Mouse (Mus musculus) MEL (cell line): ENCODE measurements at regions not wholly inside any gene's neighbourhood (a gene's known extent, or its start where the extent isn't known, plus 50 kb on each side); places are given as distances from the start of the nearest gene placed in this dataset.

ENCODE experiments used
- DNase-seq: peaks from one replicate; pipeline ENCODE4 v3.0.0; 2011; ENCODE audit warnings: low read depth, low spot score
- H3K27ac ChIP-seq: 2 replicates; pipeline ENCODE4 v1.5.1; 2012; ENCODE audit warnings: low read depth, mild to moderate bottlenecking, control low read depth, low read length, moderate library complexity; ENCODE audit not compliant: control insufficient read depth
- H3K27me3 ChIP-seq, 2 experiments: fragments of 150-350 bp in 1 of 2; sonication (generic) in 1 of 2; 2 replicates each; pipeline ENCODE4 v1.6.1; 2012; ENCODE audit warnings: low read length in 2 of 2, mild to moderate bottlenecking in 2 of 2, improper control_type of control experiment in 1 of 2, moderate library complexity in 1 of 2; ENCODE audit not compliant: insufficient read depth in 2 of 2, control insufficient read depth in 1 of 2
- H3K36me3 ChIP-seq, 2 experiments: 2 replicates each; pipeline ENCODE4 v1.6.1; 2012 to 2014; ENCODE audit warnings: low read length in 2 of 2, improper control_type of control experiment in 1 of 2, inconsistent platforms in 1 of 2, mild to moderate bottlenecking in 1 of 2; ENCODE audit not compliant: insufficient read depth in 2 of 2, control insufficient read depth in 1 of 2
- H3K4me1 ChIP-seq, 2 experiments: fragments of 150-350 bp in 1 of 2; sonication (generic) in 1 of 2; 2 replicates each; pipeline ENCODE4 v1.6.1; 2012; ENCODE audit warnings: low read length in 2 of 2, improper control_type of control experiment in 1 of 2, mild to moderate bottlenecking in 1 of 2; ENCODE audit not compliant: insufficient read depth in 2 of 2, control insufficient read depth in 1 of 2
- H3K4me3 ChIP-seq, 2 experiments: fragments of 150-350 bp in 1 of 2; sonication (generic) in 1 of 2; 2 replicates each; pipeline ENCODE4 v1.5.1; 2012; ENCODE audit warnings: low read depth in 2 of 2, low read length in 2 of 2, mild to moderate bottlenecking in 2 of 2, moderate library complexity in 2 of 2, control low read depth in 1 of 2, improper control_type of control experiment in 1 of 2; ENCODE audit not compliant: control insufficient read depth in 1 of 2, insufficient read depth in 1 of 2
- H3K79me2 ChIP-seq: 2 replicates; pipeline ENCODE4 v1.6.1; 2012; ENCODE audit warnings: mild to moderate bottlenecking, low read length, moderate library complexity; ENCODE audit not compliant: control insufficient read depth, poor library complexity, insufficient read depth
- H3K9ac ChIP-seq: 2 replicates; pipeline ENCODE4 v1.6.1; 2012; ENCODE audit warnings: low read depth, mild to moderate bottlenecking, control low read depth, low read length, moderate library complexity; ENCODE audit not compliant: control insufficient read depth, poor library complexity, severe bottlenecking
- H3K9me3 ChIP-seq: fragments of 150-350 bp; sonication (generic); replicated peaks from 2 replicates; pipeline ENCODE4 v1.6.1; 2012; ENCODE audit warnings: mild to moderate bottlenecking, low read length, improper control_type of control experiment, moderate library complexity; ENCODE audit not compliant: insufficient read depth
- BHLHE40 ChIP-seq: IDR thresholded peaks from 2 replicates; pipeline ENCODE4 v1.6.1; 2012; ENCODE audit warnings: low read depth, mild to moderate bottlenecking, inconsistent platforms, low read length, improper control_type of control experiment, borderline replicate concordance
- CHD1 ChIP-seq: IDR thresholded peaks from 2 replicates; pipeline ENCODE4 v1.6.1; 2012; ENCODE audit warnings: low read depth, mild to moderate bottlenecking, inconsistent platforms, low read length, improper control_type of control experiment
- CHD2 ChIP-seq: IDR thresholded peaks from 2 replicates; pipeline ENCODE4 v1.6.1; 2011; ENCODE audit warnings: low read length, improper control_type of control experiment
- ELF1 ChIP-seq: IDR thresholded peaks from 2 replicates; pipeline ENCODE4 v1.6.1; 2014; ENCODE audit warnings: low read depth, mild to moderate bottlenecking, inconsistent platforms, low read length, improper control_type of control experiment, moderate library complexity
- EP300 ChIP-seq, 2 experiments: IDR thresholded peaks; 2 replicates each; pipeline ENCODE4 v1.6.1; 2011; ENCODE audit warnings: improper control_type of control experiment in 2 of 2, low read length in 2 of 2, low read depth in 1 of 2, mild to moderate bottlenecking in 1 of 2
- ETS1 ChIP-seq: IDR thresholded peaks from 2 replicates; pipeline ENCODE4 v1.6.1; 2012; ENCODE audit warnings: low read depth, mild to moderate bottlenecking, inconsistent platforms, low read length, improper control_type of control experiment, moderate library complexity
- GABPA ChIP-seq: IDR thresholded peaks from 2 replicates; pipeline ENCODE4 v1.6.1; 2012; ENCODE audit warnings: low read depth, mild to moderate bottlenecking, inconsistent platforms, low read length, improper control_type of control experiment, moderate library complexity
- GATA1 ChIP-seq: IDR thresholded peaks from 2 replicates; pipeline ENCODE4 v1.6.1; 2011; ENCODE audit warnings: low read depth, low read length, improper control_type of control experiment
- HCFC1 ChIP-seq: IDR thresholded peaks from 2 replicates; pipeline ENCODE4 v1.6.1; 2012; ENCODE audit warnings: low read depth, mild to moderate bottlenecking, inconsistent platforms, low read length, improper control_type of control experiment, moderate library complexity
- MAFK ChIP-seq: IDR thresholded peaks from 2 replicates; pipeline ENCODE4 v1.6.1; 2011; ENCODE audit warnings: low read depth, mild to moderate bottlenecking, low read length, improper control_type of control experiment, borderline replicate concordance
- MAX ChIP-seq: IDR thresholded peaks from 2 replicates; pipeline ENCODE4 v1.6.1; 2011; ENCODE audit warnings: low read length, improper control_type of control experiment
- MAZ ChIP-seq: IDR thresholded peaks from 2 replicates; pipeline ENCODE4 v1.6.1; 2012; ENCODE audit warnings: low read depth, mild to moderate bottlenecking, inconsistent platforms, low read length, improper control_type of control experiment
- MEF2A ChIP-seq: IDR thresholded peaks from 2 replicates; pipeline ENCODE4 v1.6.1; 2014; ENCODE audit warnings: low read depth, mild to moderate bottlenecking, inconsistent platforms, low read length, improper control_type of control experiment; ENCODE audit not compliant: poor library complexity, insufficient replicate concordance, severe bottlenecking; ENCODE audit errors: extremely low read depth
- MXI1 ChIP-seq: IDR thresholded peaks from 2 replicates; pipeline ENCODE4 v1.6.1; 2011; ENCODE audit warnings: mild to moderate bottlenecking, low read depth, low read length, improper control_type of control experiment
- MYB ChIP-seq: IDR thresholded peaks from 2 replicates; pipeline ENCODE4 v1.6.1; 2011; ENCODE audit warnings: mild to moderate bottlenecking, low read depth, low read length, improper control_type of control experiment
- NELFE ChIP-seq: IDR thresholded peaks from 2 replicates; pipeline ENCODE4 v1.6.1; 2011; ENCODE audit warnings: low read depth, low read length, improper control_type of control experiment
- POLR2AphosphoS5 ChIP-seq: IDR thresholded peaks from 2 replicates; pipeline ENCODE4 v1.6.1; 2012; ENCODE audit warnings: low read depth, borderline replicate concordance, mild to moderate bottlenecking, inconsistent platforms, low read length, moderate library complexity, mixed read lengths
- RCOR1 ChIP-seq: IDR thresholded peaks from 2 replicates; pipeline ENCODE4 v1.6.1; 2012; ENCODE audit warnings: low read depth, mild to moderate bottlenecking, inconsistent platforms, low read length, improper control_type of control experiment
- SIN3A ChIP-seq: IDR thresholded peaks from 2 replicates; pipeline ENCODE4 v1.6.1; 2012; ENCODE audit warnings: low read length, improper control_type of control experiment, inconsistent platforms
- SMC3 ChIP-seq: IDR thresholded peaks from 2 replicates; pipeline ENCODE4 v1.6.1; 2011; ENCODE audit warnings: low read depth, low read length, improper control_type of control experiment
- TBP ChIP-seq: IDR thresholded peaks from 2 replicates; pipeline ENCODE4 v1.8.0; 2011; ENCODE audit warnings: low read depth, low read length, improper control_type of control experiment
- TCF12 ChIP-seq: IDR thresholded peaks from 2 replicates; pipeline ENCODE4 v1.6.1; 2014; ENCODE audit warnings: low read depth, mild to moderate bottlenecking, inconsistent platforms, low read length, improper control_type of control experiment, moderate library complexity
- USF2 ChIP-seq, 2 experiments: IDR thresholded peaks; 2 replicates each; pipeline ENCODE4 v1.6.1; 2011 to 2012; ENCODE audit warnings: improper control_type of control experiment in 2 of 2, low read length in 2 of 2, borderline replicate concordance in 1 of 2, inconsistent platforms in 1 of 2, low read depth in 1 of 2, mild to moderate bottlenecking in 1 of 2; ENCODE audit not compliant: insufficient read depth in 1 of 2
- ZC3H11A ChIP-seq: IDR thresholded peaks from 2 replicates; pipeline ENCODE4 v1.6.1; 2012; ENCODE audit warnings: low read depth, mild to moderate bottlenecking, inconsistent platforms, low read length, improper control_type of control experiment
- ZKSCAN1 ChIP-seq: IDR thresholded peaks from 2 replicates; pipeline ENCODE4 v1.6.1; 2012; ENCODE audit warnings: low read depth, mild to moderate bottlenecking, inconsistent platforms, low read length, improper control_type of control experiment, moderate library complexity
- ZMIZ1 ChIP-seq: IDR thresholded peaks from 2 replicates; pipeline ENCODE4 v1.6.1; 2012; ENCODE audit warnings: low read depth, mild to moderate bottlenecking, inconsistent platforms, low read length, improper control_type of control experiment, moderate library complexity
- ZNF384 ChIP-seq: IDR thresholded peaks from 2 replicates; pipeline ENCODE4 v1.6.1; 2012; ENCODE audit warnings: low read depth, mild to moderate bottlenecking, inconsistent platforms, low read length, improper control_type of control experiment

GRCm38 (mm10) chr10:68356093-68356485 is 77.5 kb upstream of the Arid5b start (continued):
- TF ChIP-seq POLR2AphosphoS5 = no peak

- no peak for TF ChIP-seq CHD2
- TF ChIP-seq TBP = no peak
- TF ChIP-seq MAX = no peak
- TF ChIP-seq EP300 (IDR thresholded peaks at IDR 0.05; ENCODE audit: low read depth in 1 of 2, low read length in 2 of 2) = no peak
- no peak for TF ChIP-seq GATA1
- no peak for TF ChIP-seq ETS1
- no peak for TF ChIP-seq ELF1
- no peak for TF ChIP-seq POLR2AphosphoS5
- no peak for TF ChIP-seq ZNF384
- TF ChIP-seq SMC3 = no peak
- no peak for TF ChIP-seq TCF12
- TF ChIP-seq RCOR1 = no peak
- TF ChIP-seq MYB = no peak
- no peak for TF ChIP-seq ZMIZ1
- no peak for TF ChIP-seq HCFC1
- Histone ChIP-seq H3K27ac (no peak overlapping the region), H3K9ac (no peak overlapping the region), H3K9me3 (no peaks in the 10 kb centered on the region), H3K36me3 (no peaks in the 10 kb centered on the region), H3K4me1 (no peaks in the 10 kb centered on the region), H3K4me3 (no peak overlapping the region), H3K27me3 (no peaks in the 10 kb centered on the region), H3K79me2 (no peaks in the 10 kb centered on the region)
- no peak for DNase-seq
Measured at GRCm38 (mm10) chr10:68355471-68356092, 77.0 kb upstream of the Arid5b start.

GRCm38 (mm10) chr10:68354335-68355231 is 76.0 kb upstream of the Arid5b start:
- no peak overlapping the region for H3K9ac ChIP-seq
- DNase-seq = no peak

More at GRCm38 (mm10) chr10:68354335-68355231, 76.0 kb upstream of the Arid5b start:
- no peaks in the 10 kb centered on the region for H3K9me3 ChIP-seq
- no peaks in the 10 kb centered on the region for H3K27me3 ChIP-seq
- H3K36me3 ChIP-seq = no peaks in the 10 kb centered on the region
- no peak for TF ChIP-seq ZKSCAN1
- TF ChIP-seq ZC3H11A = no peak
- TF ChIP-seq USF2 (IDR thresholded peaks at IDR 0.05; ENCODE audit: borderline replicate concordance in 1 of 2, insufficient read depth in 1 of 2, low read depth in 1 of 2, low read length in 2 of 2) = no peak
- no peak for TF ChIP-seq HCFC1
- TF ChIP-seq SIN3A = no peak
- TF ChIP-seq MEF2A = no peak
- no peak for TF ChIP-seq BHLHE40
- TF ChIP-seq ZMIZ1 = no peak
- no peak for TF ChIP-seq GABPA
- TF ChIP-seq NELFE = no peak
- no peak for TF ChIP-seq CHD1
- TF ChIP-seq EP300 (IDR thresholded peaks at IDR 0.05; ENCODE audit: low read depth in 1 of 2, low read length in 2 of 2) = no peak
- no peak for TF ChIP-seq MXI1
- no peak for TF ChIP-seq MAFK
- no peak for TF ChIP-seq MAZ
- TF ChIP-seq, all 39 proteins: peak for 0
- H3K4me3 ChIP-seq = no peak overlapping the region
- no peak overlapping the region for H3K27ac ChIP-seq
- no peaks in the 10 kb centered on the region for H3K79me2 ChIP-seq
- no peaks in the 10 kb centered on the region for H3K4me1 ChIP-seq
